Mouse (Mus musculus): ENCODE data around the gene Dock2.

The Dock2 gene

DNA sequence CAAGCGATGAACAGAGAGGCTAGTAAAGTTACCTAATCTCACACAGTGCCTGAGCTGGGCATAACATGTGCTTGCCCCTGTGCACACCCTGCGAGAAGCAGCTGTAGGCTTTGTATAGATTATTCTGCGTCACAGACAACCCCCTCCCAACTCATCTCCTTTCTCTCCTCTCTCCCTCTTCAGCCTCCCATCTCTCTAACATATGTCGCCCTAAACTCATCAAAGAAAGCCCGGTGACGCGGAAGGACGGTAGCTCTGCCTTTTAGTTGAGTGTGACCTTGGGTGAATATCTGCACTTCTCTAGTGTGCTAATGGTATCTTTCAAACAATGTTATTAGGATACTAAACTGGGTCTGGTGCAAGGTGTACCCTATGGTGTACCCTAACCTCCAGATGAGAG, 13.7 kb downstream of the Dock2 start:
- DNase-seq (ENCODE audit: low spot score), result no peak

DNA sequence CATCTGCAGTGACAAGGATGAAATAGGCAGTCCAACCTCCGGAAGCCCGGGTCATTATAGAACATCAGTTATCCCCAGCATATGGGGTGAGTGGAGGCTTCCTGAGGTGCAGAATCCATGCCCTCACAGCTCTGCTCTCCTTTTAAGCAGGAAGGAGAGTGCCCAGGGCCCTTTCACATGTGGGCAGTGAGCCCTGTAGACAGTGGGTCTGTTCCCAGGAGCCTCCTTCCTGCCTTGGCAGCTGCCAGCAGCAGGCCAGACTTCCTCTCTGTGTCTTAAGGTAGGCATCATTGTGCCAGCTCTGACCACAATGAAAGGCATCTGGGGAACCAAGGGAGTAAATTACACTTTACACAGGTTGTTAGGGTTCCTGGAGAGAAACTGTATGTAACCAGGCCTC, 14.3 kb downstream of the Dock2 start:
- no peak for DNase-seq (ENCODE audit: low spot score)

DNA sequence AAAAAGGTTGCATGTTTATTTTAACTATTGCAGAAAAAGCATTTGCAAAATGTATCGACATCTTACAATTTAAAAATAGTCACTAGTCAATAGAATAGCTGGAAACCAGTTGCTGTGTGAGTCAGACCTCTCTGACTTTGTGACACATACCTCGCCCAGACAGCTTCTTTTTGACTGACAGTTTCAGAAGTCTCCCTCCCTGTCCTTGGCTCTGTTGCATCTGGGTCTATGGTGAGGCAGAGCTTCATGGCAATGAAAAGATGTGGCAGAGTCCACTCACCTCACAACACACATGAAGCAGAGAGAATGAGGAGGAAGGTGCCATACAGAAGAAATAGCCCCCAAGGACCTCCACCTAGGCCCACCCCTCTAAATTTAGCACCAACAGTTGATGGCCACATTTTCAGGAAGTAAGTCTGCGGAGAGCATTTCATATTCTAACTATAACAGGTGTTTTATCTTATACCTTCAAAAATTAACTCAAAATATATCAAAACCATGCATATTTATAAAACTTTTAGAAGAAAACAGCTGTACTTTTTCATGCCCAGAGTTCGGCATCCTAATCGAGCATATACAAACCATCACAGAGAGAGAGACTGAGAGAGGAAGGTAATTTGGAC, 19.8 kb downstream of the Dock2 start:
- no peak for DNase-seq (ENCODE audit: low spot score)

DNA sequence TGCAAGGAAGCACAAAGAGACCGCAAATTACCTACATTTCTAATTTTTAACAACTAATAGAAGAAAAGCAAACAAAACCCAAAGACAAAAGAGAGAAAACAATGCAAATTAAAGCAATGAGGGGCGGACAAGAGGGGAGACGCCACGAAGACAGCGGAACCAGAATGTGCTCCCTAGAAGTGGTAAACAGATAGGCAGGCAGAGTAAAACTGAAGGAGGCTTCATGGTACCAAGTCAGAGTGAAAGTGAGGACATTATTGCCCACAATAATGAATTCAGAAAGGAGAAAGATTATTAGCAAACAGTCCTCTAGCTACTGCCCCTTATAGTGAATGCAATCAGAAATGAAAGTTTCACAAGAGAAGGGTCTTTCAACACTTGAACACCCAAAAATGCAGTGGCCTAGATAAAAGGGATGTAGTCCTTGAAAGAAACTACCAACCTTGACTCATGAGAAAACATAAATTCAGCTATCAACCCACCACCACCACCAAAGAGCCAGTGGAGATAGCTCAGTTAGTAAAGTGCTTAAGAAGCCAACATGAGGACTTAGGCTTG, 21.0 kb downstream of the Dock2 start:
- DNase-seq (ENCODE audit: low spot score), result no peak

DNA sequence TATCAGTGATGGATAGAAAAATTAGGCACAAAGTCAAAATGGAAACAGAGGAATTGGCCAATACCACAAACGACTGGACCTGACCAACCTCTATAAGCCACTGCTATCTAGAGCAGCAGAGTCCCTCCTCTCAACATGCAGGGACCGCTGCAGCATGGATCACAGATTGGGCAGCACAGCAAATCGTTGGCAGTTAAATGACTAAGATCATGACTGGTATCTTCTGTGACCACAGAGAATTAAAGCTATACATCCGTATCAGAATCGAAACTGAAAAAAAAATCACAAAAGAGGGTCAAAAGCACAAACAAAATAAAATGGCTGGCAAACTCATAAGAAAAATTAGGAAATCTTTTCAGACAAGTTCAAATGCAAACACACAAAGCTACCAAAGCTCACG, 21.6 kb downstream of the Dock2 start:
- no peak for DNase-seq (ENCODE audit: low spot score)

DNA sequence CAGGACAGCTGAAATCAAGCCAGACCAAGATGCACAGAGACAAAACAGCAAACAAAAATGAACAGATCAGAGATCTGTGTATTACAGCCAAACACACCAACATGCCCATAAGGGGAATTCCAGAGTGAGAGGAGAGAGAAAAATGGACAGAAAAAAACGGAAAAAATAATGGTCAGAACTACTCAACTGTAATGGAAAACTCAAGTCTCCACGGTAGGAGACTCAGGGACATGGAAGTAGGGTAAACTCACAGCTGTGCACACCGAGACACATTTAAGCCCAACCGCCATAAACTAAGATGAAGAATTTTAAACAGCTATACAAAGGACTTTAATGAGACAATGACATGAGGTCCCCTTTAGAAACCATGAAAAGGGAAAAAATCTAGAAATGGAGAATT, 24.1 kb downstream of the Dock2 start:
- DNase-seq (ENCODE audit: low spot score), result no peak

DNA sequence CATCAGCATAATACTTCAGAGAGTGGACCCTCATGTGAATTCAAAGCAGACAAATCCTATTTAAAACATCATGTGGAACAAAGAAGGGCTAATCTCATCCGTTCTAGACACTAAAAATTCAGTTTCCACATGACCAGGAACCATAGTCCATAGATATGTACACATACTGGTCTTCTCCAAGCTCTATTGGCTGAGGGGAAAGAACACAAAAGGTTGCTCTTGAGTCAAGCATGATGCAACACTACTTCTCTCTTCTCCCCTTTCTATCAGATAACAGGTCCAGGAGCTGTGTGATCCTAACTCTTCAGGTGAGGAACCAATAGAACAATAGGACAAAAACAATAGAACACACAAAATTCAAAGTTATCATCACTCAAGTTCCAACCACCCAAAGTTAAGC, 42.6 kb downstream of the Dock2 start:
- DNase-seq (ENCODE audit: low spot score), result no peak

DNA sequence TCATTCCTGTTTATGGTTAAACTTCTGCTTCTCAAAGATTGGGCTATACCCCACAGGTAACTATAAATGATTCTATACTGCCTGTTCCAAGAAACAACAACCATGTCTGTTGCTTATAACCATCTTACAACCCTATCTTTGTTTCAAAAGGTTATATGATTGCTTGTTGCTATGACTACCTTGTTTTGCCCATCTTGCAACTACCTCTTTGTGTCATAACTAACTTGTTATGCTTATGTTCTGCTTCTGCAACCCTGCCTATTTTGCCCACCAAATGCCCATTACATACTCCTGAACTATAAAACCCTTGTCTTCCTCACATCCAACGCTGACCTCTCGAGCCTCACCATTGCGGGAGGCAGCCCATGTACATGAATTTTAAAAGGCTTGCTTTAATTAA, 43.9 kb downstream of the Dock2 start:
- no peak for DNase-seq (ENCODE audit: low spot score)

DNA sequence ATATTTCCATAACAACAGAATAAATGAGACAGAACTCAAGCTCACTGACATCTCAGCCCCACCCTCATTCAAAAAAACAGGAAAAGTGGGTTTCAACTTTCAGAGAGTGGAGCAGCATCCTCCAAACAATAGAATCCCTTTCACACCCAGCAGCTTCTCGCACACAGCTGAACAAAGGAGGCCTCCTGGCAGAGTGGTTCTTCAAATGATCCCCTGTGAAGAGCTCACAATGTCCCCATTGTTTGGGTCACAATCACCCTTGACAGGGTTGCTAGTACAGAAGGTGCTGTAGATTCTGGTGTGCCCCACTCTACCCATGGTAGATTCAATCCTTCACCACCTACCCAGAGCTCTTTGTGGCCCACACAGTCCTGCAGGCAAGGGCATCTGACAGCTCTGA, 44.7 kb downstream of the Dock2 start:
- no peak for DNase-seq (ENCODE audit: low spot score)

DNA sequence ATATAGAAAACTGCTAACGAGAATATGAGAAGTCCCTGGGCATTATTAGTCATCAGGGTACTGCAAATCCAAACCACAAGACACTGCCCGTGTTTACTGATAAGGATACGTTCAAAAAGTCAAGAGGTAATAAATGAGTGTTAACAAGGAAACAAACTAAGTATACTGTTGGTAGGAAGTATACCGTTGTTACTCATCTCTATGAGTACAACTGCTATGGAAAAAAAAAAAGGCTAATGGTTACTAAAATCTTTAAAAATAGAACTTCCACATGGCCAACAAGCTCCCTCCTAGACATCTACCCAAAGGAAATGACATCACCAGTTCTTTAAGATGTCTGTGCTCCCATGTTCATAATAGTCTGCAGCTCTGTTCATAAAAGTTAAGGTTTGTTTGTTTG, 46.5 kb downstream of the Dock2 start:
- no peak for DNase-seq (ENCODE audit: low spot score)

DNA sequence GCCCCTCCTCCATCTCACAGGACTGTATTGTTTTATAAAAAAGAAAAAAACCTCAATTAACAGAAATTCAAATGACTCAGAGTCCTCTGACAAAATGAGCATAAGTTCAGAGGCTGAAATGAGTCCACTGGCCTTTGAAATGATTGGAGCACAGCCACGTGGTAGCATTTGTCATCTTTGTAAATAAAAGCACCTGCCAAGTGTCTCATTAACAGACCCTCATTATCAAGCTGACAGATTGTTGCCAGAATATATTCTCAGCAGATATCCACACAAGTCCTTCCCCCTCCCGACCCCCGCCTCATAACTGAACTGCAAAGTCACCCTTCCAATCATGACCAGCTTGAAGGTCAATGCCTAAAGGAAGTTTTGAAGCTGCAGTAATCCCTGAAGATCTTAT, 49.7 kb downstream of the Dock2 start:
- no peak for DNase-seq (ENCODE audit: low spot score)

DNA sequence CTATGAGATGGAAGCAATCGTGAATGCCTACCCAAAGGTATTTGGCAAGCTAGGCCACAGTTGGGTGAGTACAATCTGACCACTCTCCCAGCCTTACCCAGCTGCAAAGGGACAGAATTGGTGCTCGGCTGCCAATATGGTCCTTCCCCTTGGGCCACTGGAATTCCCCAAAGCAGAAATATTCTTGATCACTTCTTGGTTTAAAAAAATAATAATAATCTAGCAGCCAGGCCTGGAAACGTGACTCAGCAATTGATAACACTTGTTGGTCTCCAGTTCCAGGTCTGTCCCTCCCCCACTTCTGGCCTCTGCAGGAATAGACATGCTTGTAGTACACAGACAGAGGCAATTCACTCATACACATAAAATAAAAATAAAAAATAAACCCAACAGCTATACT, 56.2 kb downstream of the Dock2 start:
- DNase-seq (ENCODE audit: low spot score), result no peak

DNA sequence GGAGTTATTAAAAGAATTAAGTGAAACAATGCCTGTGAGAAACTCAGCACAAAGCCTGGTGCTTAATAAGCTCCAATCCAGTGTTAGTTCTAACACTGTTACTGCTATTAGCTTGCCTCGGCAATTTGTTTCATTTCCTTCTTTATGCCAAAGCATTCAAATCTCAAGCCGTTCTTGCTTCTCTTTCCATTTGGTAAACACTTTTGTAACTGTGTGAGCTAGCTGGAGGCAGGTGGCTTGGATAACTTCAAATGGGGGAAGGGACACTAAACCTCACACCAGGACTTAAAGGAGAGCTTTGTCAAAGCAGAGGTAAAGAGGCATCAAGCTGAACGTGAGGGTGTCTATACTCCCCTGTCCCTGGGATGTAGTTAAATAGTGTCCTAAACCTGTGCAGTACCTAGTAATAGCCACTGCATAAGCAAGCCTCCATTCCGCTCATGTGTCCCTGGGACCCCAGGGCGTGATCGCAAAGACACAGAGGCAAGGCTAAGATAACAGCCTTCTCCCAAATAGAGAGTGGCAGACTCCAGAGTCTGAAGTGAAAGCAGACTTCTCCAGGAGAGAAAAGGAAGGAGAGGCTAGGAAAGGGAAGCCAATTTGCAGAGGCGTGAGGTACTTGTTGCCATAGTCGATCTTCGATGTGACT, 56.9 kb downstream of the Dock2 start:
- no peak for DNase-seq (ENCODE audit: low spot score)

DNA sequence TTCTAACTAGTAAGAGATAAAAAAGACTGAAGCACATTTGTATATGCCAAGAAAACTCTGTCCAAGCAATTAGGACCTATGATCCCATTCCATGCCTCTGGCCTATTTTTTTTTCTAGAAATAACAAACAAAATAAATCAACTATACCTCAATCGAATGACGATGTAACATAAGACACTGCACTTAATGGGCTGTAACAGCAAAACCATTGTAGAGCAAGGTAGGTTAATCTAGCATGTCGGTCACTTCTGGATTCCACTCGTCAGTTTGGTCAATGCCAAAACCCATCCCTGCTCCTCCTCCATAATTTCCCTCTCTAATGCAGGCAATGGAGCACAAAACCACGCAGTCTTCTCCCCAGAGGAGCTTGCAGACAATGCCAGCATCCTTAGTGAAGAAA, 70.3 kb downstream of the Dock2 start:
- DNase-seq (ENCODE audit: low spot score), result no peak

DNA sequence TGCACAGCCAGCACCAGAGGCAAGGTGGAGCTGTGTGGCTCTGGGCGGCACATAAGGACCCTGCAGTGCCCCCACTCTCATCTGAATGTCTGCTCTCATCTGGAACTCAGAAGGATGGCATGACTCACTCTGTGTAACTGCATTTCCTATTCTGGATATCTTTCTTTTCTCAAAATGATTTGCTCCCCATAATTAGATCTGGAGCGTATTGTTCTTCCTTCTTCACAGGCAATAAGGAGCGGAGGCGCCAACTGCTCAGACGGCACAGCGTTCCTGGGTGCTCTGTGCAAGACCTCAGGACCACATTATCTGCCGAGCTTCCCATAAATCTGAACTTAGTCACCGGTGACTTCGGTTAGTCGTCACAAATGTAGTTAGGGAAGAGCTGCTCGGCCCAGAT, 75.4 kb downstream of the Dock2 start:
- no peak for DNase-seq (ENCODE audit: low spot score)

DNA sequence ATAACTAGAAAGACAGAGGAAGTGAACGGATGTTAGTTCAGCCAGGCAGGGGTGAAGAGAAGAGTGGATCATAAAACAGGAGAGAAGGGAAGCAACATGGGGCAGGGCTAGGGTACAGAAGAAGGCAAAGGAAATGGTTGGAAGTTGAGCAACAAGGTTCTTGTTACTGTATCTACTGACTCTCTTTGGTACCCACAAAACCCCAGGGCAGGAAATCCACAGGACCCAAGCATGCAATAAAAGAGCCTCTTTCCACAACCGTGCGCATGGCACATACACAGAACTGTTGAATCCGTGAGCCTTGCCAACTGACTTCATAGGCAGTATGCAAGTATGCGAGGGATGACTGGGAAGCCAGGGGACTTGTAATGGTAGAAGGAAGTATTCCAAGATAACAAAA, 76.3 kb downstream of the Dock2 start:
- DNase-seq (ENCODE audit: low spot score), result no peak

DNA sequence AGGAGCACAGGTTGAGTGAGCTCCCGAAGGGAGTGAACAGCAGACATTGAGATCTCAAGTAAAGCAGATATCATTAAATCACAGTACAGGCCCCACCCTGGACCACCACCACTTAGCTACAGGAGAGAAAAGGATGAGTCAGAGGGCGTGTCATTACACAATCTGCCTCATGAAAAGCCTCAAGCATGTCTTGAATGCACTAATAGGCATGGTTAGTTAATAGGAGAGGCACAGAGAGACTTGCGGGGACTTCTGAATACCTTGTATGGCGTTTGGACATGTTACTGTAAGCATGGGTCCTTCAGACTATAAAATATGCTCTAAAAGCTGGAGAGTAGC, 78.6 kb downstream of the Dock2 start:
- no peak for DNase-seq (ENCODE audit: low spot score)

DNA sequence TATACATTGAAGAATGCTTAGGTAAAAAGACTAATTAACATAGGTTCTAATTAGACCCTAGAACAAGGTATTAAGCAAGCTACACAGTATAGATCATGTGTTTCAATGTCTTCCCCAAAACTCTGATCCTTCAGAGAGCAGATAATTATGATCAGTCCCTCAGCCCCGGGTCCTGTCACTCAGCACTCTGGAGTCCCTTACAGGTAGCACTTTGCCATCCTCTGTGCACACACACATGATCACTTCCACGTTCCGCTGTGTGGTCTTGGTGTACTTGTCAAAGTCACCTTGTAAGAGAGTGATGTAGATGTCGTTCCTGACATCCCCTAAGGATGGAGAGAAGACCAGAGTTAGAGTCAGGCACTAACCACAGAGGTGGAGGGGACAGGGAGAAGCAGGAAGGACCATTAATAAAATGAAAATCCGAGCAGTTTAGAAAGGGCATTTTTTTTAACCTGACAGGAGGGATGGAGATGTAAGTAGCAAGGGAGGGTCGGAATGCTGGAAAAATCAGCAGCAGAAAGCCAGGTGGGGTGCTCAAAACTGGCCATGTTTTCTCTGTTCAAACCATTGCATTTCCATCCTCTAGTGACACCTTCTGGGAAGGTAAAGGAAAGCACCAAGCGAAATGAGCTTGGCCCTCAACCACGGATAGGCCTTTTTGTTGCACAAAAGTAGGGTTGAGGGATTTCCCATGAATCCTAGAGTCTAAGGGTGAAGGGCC, 79.1 kb downstream of the Dock2 start:
- DNase-seq (ENCODE audit: low spot score), result no peak

DNA sequence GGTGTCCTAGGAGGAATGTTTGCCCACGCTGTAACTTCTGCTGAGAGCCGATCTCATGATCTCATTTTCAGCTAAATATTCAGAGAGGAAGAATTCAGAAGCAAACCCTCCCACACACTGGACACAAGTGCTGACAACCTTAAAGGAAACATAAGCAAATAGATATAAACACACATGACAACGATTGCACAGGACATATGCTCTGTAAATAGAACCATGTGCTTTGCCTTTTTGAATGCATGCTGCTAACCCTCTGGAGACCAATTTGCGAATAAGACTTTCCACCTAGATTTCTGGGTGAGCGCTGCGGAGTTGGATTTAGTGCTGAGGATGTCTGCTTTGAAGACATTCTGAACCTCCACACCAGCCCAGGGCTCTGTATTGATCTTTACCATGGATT, 79.8 kb downstream of the Dock2 start:
- DNase-seq (ENCODE audit: low spot score), result no peak

DNA sequence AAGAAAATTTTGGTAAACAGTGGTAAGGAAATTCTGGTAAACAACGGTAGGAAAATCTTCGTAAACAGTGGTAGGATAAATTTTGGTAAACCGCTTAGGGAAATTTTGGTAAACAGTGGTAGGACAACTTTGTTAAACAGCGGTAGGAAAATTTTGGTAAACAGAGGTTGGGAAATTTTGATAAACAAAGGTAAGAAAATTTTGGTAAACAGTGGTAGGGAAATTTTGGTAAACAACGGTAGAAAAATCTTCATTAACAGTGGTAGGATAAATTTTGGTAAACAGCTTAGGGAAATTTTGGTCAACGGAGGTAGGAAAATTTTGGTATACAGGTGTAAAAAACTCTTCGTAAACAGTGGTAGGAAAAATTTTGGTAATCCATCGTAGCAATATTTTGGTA, 101.9 kb downstream of the Dock2 start:
- DNase-seq (ENCODE audit: low spot score), result no peak

DNA sequence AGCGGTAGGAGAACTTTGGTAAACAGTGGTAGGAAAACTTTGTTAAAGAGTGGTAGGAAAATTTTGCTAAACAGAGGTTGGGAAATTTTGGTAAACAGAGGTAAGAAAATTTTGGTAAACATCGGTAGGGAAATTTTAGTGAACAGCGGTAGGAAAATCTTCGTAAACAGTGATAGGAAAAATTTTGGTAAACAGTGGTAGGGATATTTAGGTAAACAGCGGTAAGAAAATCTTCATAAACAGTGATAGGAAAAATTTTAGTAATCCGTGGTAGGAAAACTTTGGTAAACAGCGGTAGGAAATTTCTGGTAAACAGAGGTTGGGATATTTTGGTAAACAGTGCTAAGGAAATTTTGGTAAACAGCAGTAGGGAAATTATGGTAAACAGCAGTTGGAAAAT, 239.1 kb downstream of the Dock2 start:
- no peak for DNase-seq (ENCODE audit: low spot score)

DNA sequence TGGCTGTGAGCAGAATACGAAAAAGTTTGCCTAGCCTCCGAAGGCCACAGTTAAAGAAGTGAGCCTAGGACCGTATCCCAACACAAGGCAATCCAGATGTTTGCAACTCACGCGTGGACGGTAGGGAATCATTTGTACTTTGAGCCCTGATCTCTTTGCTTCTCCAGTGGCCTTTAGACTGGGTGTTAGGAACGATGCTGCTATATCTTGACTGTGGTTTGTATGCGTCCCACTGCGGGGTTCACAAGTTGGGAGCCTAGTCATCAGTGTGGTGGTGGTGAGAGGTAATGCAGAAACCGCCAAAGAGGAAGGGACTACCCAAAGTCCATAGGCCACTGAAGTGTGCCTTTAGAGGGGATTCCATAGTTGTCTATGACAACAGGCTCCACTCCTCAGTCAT, 251.6 kb downstream of the Dock2 start:
- DNase-seq (ENCODE audit: low spot score), result no peak

DNA sequence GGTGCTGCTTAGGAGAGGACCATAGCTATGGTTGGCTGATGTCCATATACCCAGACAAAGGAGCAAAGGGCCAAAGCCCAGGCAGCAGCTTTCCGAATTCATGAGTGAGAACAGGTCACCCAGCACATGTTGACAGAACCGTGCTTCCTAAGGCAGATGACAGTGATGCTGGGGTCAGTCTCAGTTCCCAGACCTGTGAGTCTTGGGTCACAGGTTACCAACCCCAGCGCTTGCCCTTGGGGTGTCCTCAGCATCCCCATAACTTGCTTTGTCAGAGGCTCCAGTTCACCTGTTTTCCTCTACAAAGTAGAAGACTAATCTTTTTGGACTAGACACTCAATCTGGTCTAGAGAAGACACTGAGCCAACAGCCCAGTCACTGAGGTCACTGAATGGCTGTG, 252.7 kb downstream of the Dock2 start:
- no peak for DNase-seq (ENCODE audit: low spot score)

DNA sequence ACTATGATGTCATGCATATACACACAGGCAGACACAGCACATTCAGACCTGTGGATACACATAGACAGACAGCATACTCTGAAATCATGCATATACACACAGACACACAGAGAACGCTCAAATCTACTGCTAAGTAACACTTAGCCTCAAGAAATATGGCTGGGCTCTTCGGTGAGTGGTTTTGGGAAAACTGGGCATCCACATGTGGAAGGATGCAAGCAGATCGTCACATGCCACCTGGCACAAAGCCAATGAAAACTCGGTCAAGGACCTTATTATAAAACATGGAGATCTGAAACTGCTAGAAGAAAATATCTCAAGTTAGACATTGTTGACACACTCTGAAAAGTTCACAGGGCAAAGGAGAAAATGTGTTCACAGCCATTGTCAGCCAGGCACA, 255.7 kb downstream of the Dock2 start:
- no peak for DNase-seq (ENCODE audit: low spot score)
